Mouse (Mus musculus) embryonic facial prominence, embryonic 14.5 days (tissue): ENCODE results near the gene Hhatl. TPM values are rescaled to one million over a fixed set of nuclear protein-coding genes. Genes with fewer than 3 reads are reported as not detected.

Experiments used
- ATAC-seq: fragments of 200-750 bp; cut with Nextera tagmentation; 2 replicates; pipeline ENCODE4 v1.8.0; 2017; ENCODE audit warnings: low read depth, moderate number of reproducible peaks, moderate TSS enrichment
- DNase-seq: peaks from one replicate; pipeline ENCODE4 v3.0.0-alpha.2; 2015; ENCODE audit warnings: low spot score
- H3K27ac ChIP-seq: fragments of 300-500 bp; sonication (generic); replicated peaks from 2 replicates; pipeline ENCODE4 v1.5.1; 2014; ENCODE audit warnings: low read depth, mild to moderate bottlenecking, low read length, moderate library complexity
- H3K27me3 ChIP-seq: fragments of 300-500 bp; sonication (generic); replicated peaks from 2 replicates; pipeline ENCODE4 v1.6.1; 2014; ENCODE audit warnings: low read length; ENCODE audit not compliant: control insufficient read depth, insufficient read depth
- H3K36me3 ChIP-seq: fragments of 300-500 bp; sonication (generic); 2 replicates; pipeline ENCODE4 v1.6.1; 2014; ENCODE audit warnings: low read length, mixed read lengths; ENCODE audit not compliant: control insufficient read depth, insufficient read depth
- H3K4me1 ChIP-seq: fragments of 300-500 bp; sonication (generic); 2 replicates; pipeline ENCODE4 v1.6.1; 2014; ENCODE audit warnings: antibody characterized with exemption, low read length; ENCODE audit not compliant: control insufficient read depth, insufficient read depth
- H3K4me2 ChIP-seq: fragments of 300-500 bp; sonication (generic); 2 replicates; pipeline ENCODE4 v1.6.1; 2014; ENCODE audit warnings: low read depth, mild to moderate bottlenecking, low read length, moderate library complexity, mixed read lengths
- H3K4me3 ChIP-seq: fragments of 300-500 bp; sonication (generic); 2 replicates; pipeline ENCODE4 v1.5.1; 2014; ENCODE audit warnings: low read depth, mild to moderate bottlenecking, low read length
- H3K9ac ChIP-seq: fragments of 300-500 bp; sonication (generic); 2 replicates; pipeline ENCODE4 v1.6.1; 2014; ENCODE audit warnings: low read depth, mild to moderate bottlenecking, low read length, moderate library complexity, mixed read lengths
- H3K9me3 ChIP-seq: fragments of 300-500 bp; sonication (generic); 2 replicates; pipeline ENCODE4 v1.6.1; 2016; ENCODE audit warnings: low read length; ENCODE audit not compliant: control insufficient read depth
- WGBS: fragments of 180-500 bp; shearing (Covaris S2); extraction: QIAGEN DNeasy Blood & Tissue Kit; methylation state at CpG from one replicate; pipeline ENCODE4 v1.1.7; 2014; 5-methylcytosine and 5-hydroxymethylcytosine counted together
- polyA plus RNA-seq: library from polyadenylated mRNA; unstranded; fragments of >200 nt; fragmentation: Nextera tagmentation; extraction: Ambion mirVana; gene quantifications from 2 replicates; pipeline ENCODE4 v1.2.1, GENCODE M21; 2014

Gene Hhatl
- polyA plus RNA-seq, 1 experiment from 2014 or later, result 5.1 TPM

- DNase-seq, result no peak
- Histone ChIP-seq H3K4me2 (no peak overlapping the region), H3K36me3 (no peaks in the 10 kb centered on the region), H3K9me3 (no peaks in the 10 kb centered on the region), H3K27ac (no peak overlapping the region), H3K9ac (no peak overlapping the region), H3K27me3 (no peaks in the 10 kb centered on the region), H3K4me1 (peaks cover 8% of the 10 kb centered on the region), H3K4me3 (no peak overlapping the region)
- 63% methylated on average over 6 of the region's 6 CpGs for WGBS
- no peak for ATAC-seq
Measured at GRCm38 (mm10) chr9:121815183-121815582, 22.9 kb upstream of the Hhatl start.

DNA sequence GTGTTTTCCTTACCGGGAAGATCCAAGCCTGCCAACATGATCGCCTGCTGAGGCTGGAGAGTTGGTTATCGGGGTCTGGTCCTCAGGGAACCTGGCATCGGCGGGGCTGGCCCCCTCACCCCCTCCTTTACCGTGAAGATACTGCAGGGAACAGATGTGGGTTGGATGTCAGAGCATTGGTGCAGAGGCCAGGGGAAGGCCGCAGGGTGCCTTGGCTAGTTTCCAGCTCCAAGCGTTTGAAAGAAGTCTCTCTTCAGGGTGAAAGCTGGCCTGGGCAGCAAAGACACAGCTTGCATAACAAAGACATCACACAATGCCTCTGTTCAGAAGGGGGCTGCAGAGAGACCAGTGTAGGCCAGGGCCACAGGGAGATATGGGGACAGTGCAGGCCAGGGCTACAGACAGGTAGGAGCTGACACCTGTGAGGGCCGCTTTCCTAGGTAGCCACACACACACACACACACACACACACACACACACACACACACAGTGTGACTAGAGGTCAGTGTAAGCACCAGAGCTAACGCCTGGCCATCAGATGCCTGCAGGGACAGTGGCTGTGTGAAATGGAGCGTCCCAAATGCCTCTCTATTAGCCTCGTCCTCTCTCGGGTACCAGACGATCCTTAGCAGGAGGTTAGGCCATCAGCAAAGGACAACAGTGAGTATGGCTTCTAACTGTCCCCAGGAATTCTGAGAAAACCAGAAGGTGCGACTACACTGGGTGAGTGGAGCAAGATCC, 17.9 kb upstream of the Hhatl start:
- Histone ChIP-seq H3K27ac (no peak overlapping the region), H3K4me3 (no peak overlapping the region), H3K4me2 (no peak overlapping the region), H3K4me1 (peaks cover 8% of the 10 kb centered on the region; the same call in 1 of the 2 replicates), H3K27me3 (no peaks in the 10 kb centered on the region), H3K9ac (0 out of 2 replicates have a peak overlapping the region, but pooled peaks have one; percentile 11), H3K36me3 (no peaks in the 10 kb centered on the region), H3K9me3 (no peaks in the 10 kb centered on the region)
- ATAC-seq (peak; percentile 30), DNase-seq (peak; percentile 45)
- WGBS, result 23% methylated on average over 14 of the region's 15 CpGs

DNA sequence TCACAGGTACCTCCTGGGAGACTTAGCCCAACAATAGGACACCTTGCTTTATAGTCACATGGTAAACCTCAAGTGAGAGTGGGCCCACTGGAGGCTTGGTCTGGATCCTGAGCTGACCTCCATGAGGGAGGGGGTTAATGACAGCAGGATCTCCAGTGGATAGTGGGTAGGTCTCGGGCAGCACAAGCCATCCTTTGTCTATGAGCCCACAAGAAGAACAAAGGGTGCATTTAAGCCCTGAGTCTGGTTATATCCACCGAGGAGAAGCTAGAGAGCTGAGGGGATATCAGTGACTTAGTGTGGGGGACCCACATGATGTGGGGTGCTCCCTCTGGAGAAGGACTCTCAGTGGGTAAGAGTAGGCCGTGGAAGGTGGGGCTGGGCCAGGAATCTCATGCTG, 16.2 kb upstream of the Hhatl start:
- Histone ChIP-seq H3K4me1 (peaks cover 8% of the 10 kb centered on the region; the same call in 1 of the 2 replicates), H3K27ac (no peak overlapping the region; the same call in 1 of the 2 replicates), H3K4me3 (no peak overlapping the region), H3K9me3 (no peaks in the 10 kb centered on the region), H3K36me3 (no peaks in the 10 kb centered on the region), H3K4me2 (no peak overlapping the region), H3K9ac (no peak overlapping the region), H3K27me3 (no peaks in the 10 kb centered on the region)
- DNase-seq, result no peak
- WGBS, result 51% methylated on average over 3 of the region's 3 CpGs
- ATAC-seq, result 0 out of 2 replicates have a peak, but pooled peaks have one; percentile 22

DNA sequence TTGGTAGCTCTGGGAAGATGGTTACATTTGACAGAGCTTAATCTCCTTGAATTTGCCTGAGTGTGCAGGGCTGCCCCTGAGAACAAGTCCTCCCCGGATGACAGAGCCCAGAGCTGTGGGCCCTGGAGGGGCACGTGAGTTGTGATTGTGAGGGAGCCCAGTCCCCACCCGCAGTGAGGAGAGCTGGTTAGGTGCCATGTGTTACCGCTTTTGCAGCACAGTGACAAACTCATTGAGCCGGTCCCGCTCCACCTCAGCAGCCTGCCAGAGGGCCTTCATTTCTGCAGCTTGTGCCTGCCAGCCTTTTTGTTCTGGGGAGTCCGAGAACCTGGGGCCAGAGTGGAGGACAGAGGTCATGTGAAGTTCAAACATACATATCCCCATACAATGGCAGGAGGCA, 15.6 kb upstream of the Hhatl start:
- Histone ChIP-seq H3K27ac (no peak overlapping the region), H3K36me3 (no peaks in the 10 kb centered on the region), H3K4me2 (no peak overlapping the region), H3K27me3 (no peaks in the 10 kb centered on the region), H3K4me3 (no peak overlapping the region), H3K4me1 (peaks cover 8% of the 10 kb centered on the region; the same call in 1 of the 2 replicates), H3K9me3 (no peaks in the 10 kb centered on the region), H3K9ac (no peak overlapping the region)
- 56% methylated on average over 7 of the region's 7 CpGs for WGBS
- DNase-seq (no peak), ATAC-seq (no peak)

GRCm38 (mm10) chr9:121807546-121807945, 15.2 kb upstream of the Hhatl start:
- ATAC-seq, result no peak
- no peak overlapping the region for H3K9ac ChIP-seq
- 32% methylated on average over 1 of the region's 1 CpGs for WGBS

DNA sequence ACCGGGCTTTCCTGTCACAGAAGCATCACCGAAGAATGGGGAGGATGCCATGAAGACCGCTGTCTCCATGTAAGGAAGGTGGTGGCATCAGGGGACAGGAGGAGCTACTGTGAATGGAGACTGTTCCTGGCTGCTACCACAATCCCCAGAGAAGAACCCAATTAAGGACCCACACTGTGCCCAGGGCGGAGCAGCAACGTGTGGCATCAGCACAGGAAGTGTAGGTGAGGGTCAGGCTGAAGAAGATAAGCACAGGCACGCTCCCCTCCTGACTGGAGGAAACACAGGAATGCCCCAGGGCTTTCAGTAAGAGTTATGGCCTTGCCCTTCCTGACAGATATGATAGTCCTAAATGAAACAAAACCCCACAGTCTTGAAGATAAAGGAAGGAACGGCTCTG, 10.4 kb upstream of the Hhatl start:
- Histone ChIP-seq H3K4me1 (no peaks in the 10 kb centered on the region), H3K27me3 (no peaks in the 10 kb centered on the region), H3K27ac (no peak overlapping the region), H3K4me2 (no peak overlapping the region), H3K9ac (no peak overlapping the region), H3K36me3 (no peaks in the 10 kb centered on the region), H3K4me3 (no peak overlapping the region), H3K9me3 (no peaks in the 10 kb centered on the region)
- no peak for DNase-seq
- 55% methylated on average over 7 of the region's 7 CpGs for WGBS
- ATAC-seq, result no peak

More at GRCm38 (mm10) chr9:121807546-121807945, 15.2 kb upstream of the Hhatl start:
- Histone ChIP-seq H3K4me3 (no peak overlapping the region), H3K27me3 (no peaks in the 10 kb centered on the region), H3K9me3 (no peaks in the 10 kb centered on the region), H3K4me2 (no peak overlapping the region), H3K27ac (no peak overlapping the region), H3K4me1 (peaks cover 8% of the 10 kb centered on the region; the same call in 1 of the 2 replicates), H3K36me3 (no peaks in the 10 kb centered on the region)
- DNase-seq, result no peak

DNA sequence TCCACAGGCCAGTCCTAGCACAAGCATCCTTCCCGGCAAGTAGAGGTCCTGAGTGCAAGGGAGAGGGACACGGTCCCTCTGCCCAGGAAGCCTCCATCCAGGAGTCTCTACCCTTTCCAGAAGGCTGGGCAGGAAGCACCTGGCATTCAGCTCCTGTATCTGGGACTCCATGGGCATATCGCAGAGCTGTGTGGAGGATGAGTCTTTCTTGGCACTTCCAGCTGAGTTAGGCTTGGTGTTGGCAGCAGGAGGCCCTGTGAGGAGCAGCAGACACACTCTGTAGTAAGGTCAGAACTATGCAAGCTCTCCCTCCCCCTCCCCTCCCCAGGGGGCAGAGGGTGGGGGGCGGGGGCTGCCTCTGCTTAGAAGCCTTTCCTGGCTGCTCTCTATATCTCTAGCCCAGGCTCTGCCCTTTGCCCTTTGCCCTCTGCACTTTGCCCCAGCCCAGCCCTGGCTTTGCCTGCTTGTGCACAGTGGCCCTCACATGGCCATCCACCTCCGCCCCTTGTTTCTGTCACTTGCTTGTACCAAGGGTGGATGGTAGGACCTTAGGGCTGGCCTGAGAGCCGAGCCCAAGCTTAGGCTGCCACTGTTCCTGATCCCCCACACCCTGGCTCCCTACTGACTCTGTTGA, 6.7 kb upstream of the Hhatl start:
- Histone ChIP-seq H3K36me3 (no peaks in the 10 kb centered on the region), H3K4me3 (no peak overlapping the region), H3K4me1 (no peaks in the 10 kb centered on the region), H3K4me2 (no peak overlapping the region), H3K27ac (no peak overlapping the region), H3K9me3 (no peaks in the 10 kb centered on the region), H3K27me3 (no peaks in the 10 kb centered on the region), H3K9ac (0 out of 2 replicates have a peak overlapping the region, but pooled peaks have one; percentile 25)
- 54% methylated on average over 3 of the region's 6 CpGs for WGBS
- DNase-seq (no peak), ATAC-seq (peak; percentile 16; the same call in 1 of the 2 replicates)

DNA sequence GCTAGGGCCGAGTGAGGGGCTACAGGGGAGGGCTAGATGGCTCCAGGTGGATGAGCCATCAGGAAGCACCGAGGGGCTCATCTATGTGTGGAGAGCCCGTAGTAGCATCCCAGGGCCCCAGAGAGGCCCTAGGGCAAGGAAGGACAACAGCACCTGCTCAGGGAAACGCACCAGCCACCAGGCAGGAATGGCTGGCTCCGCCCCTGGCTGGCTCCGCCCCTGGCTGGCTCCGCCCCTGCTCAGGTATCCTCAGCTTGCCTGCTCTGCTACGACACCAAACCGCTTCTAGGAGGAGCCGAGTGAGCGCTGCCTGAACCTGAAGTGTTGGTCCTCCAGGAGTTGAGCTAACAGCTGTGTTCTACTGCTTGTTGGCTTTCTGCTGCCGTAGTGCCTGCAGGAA, 5.4 kb upstream of the Hhatl start:
- DNase-seq (peak; percentile 56), ATAC-seq (peak; percentile 64)
- Histone ChIP-seq H3K4me2 (no peak overlapping the region), H3K27ac (no peak overlapping the region), H3K9ac (no peak overlapping the region), H3K4me1 (no peaks in the 10 kb centered on the region), H3K9me3 (no peaks in the 10 kb centered on the region), H3K27me3 (no peaks in the 10 kb centered on the region), H3K4me3 (no peak overlapping the region), H3K36me3 (no peaks in the 10 kb centered on the region)
- WGBS, result 11% methylated on average over 9 of the region's 12 CpGs
